Mouse (Mus musculus) ES-Bruce4 (cell line): ENCODE results near the gene Ank3. TPM values are rescaled to one million over a fixed set of nuclear protein-coding genes. Genes with fewer than 3 reads are reported as not detected.

Experiments used
- H3K27ac ChIP-seq: 2 replicates; pipeline ENCODE4 v1.5.1; 2012; ENCODE audit warnings: low read length, inconsistent platforms; ENCODE audit not compliant: insufficient read depth
- H3K27me3 ChIP-seq: 2 replicates; pipeline ENCODE4 v1.6.1; 2012; ENCODE audit warnings: mild to moderate bottlenecking, low read length, inconsistent platforms; ENCODE audit not compliant: control insufficient read depth, poor library complexity, insufficient read depth, severe bottlenecking
- H3K36me3 ChIP-seq: 2 replicates; pipeline ENCODE4 v1.6.1; 2012; ENCODE audit warnings: inconsistent platforms, mild to moderate bottlenecking, low read length, moderate library complexity; ENCODE audit not compliant: control insufficient read depth, poor library complexity, insufficient read depth, severe bottlenecking
- H3K4me1 ChIP-seq: one replicate; pipeline ENCODE4 v1.8.1; 2011; ENCODE audit warnings: low read length; ENCODE audit not compliant: control insufficient read depth, insufficient read depth
- H3K4me3 ChIP-seq: 2 replicates; pipeline ENCODE4 v1.5.1; 2011; ENCODE audit warnings: low read depth, mild to moderate bottlenecking, low read length
- H3K9ac ChIP-seq: 2 replicates; pipeline ENCODE4 v1.6.1; 2012; ENCODE audit warnings: low read depth, mild to moderate bottlenecking, inconsistent platforms; ENCODE audit not compliant: poor library complexity, severe bottlenecking
- H3K9me3 ChIP-seq: replicated peaks from 2 replicates; pipeline ENCODE4 v1.6.1; 2012; ENCODE audit warnings: mild to moderate bottlenecking, low read length, inconsistent platforms; ENCODE audit not compliant: control insufficient read depth, poor library complexity, insufficient read depth, severe bottlenecking
- CTCF ChIP-seq: IDR thresholded peaks from one replicate; pipeline ENCODE4 v1.8.1; 2011; ENCODE audit warnings: low read depth, low read length
- EP300 ChIP-seq: IDR thresholded peaks from 2 replicates; pipeline ENCODE4 v1.6.1; 2011; ENCODE audit warnings: low read depth, low read length; ENCODE audit not compliant: insufficient read depth
- POLR2A ChIP-seq: IDR thresholded peaks from one replicate; pipeline ENCODE4 v1.8.1; 2011; ENCODE audit warnings: low read length; ENCODE audit not compliant: insufficient read depth
- polyA plus RNA-seq: library from polyadenylated mRNA; stranded (reverse); fragments of >200 nt; gene quantifications from 2 replicates; pipeline ENCODE4 v1.2.4, GENCODE M21; 2011; ENCODE audit warnings: low read depth; ENCODE audit not compliant: missing spikeins, insufficient read depth, insufficient read length

The Ank3 gene
- polyA plus RNA-seq, 1 experiment = 61.0 TPM

DNA sequence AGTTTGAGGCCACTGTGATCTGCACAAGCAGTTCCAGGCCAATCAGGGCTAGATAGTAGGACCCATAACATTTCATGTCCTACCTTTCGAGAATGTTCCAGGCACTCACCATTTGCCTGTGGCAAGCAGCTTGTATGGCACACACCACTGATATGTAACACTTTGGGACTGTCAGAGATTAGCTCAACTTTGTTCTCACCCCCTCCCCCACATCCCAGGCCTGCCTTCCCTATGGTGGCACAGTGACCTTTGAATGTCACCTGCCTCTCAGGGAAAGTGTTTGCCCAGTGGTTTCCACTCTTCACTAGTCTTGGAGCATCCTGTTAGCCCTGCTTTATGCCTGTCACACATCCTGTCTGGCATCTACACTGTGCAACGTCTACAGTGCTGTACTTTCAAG, 430.2 kb downstream of the Ank3 start:
- Histone ChIP-seq H3K4me3 (no peak overlapping the region), H3K27ac (no peak overlapping the region), H3K4me1 (no peaks in the 10 kb centered on the region), H3K9ac (no peak overlapping the region), H3K9me3 (no peaks in the 10 kb centered on the region), H3K36me3 (no peaks in the 10 kb centered on the region), H3K27me3 (no peaks in the 10 kb centered on the region)
- no peak for TF ChIP-seq CTCF
- no peak for TF ChIP-seq POLR2A
- TF ChIP-seq EP300 = no peak

GRCm38 (mm10) chr10:69829236-69829635, 430.7 kb downstream of the Ank3 start:
- H3K27ac ChIP-seq = no peak overlapping the region
- H3K9ac ChIP-seq = no peak overlapping the region
- TF ChIP-seq EP300 (no peak), CTCF (no peak), POLR2A (no peak)

GRCm38 (mm10) chr10:69831568-69831967, 433.0 kb downstream of the Ank3 start:
- H3K27ac ChIP-seq = no peak overlapping the region
- no peaks in the 10 kb centered on the region for H3K36me3 ChIP-seq
- H3K9me3 ChIP-seq = no peaks in the 10 kb centered on the region
- no peaks in the 10 kb centered on the region for H3K27me3 ChIP-seq
- H3K4me1 ChIP-seq = no peaks in the 10 kb centered on the region
- no peak overlapping the region for H3K9ac ChIP-seq
- TF ChIP-seq CTCF (no peak), POLR2A (no peak), EP300 (no peak)
- no peak overlapping the region for H3K4me3 ChIP-seq

More at GRCm38 (mm10) chr10:69829236-69829635, 430.7 kb downstream of the Ank3 start:
- Histone ChIP-seq H3K4me1 (no peaks in the 10 kb centered on the region), H3K4me3 (no peak overlapping the region), H3K9me3 (no peaks in the 10 kb centered on the region), H3K27me3 (no peaks in the 10 kb centered on the region), H3K36me3 (no peaks in the 10 kb centered on the region)

GRCm38 (mm10) chr10:69832241-69832640, 433.7 kb downstream of the Ank3 start:
- no peaks in the 10 kb centered on the region for H3K27me3 ChIP-seq
- no peak overlapping the region for H3K4me3 ChIP-seq
- no peak overlapping the region for H3K27ac ChIP-seq
- no peak for TF ChIP-seq CTCF
- no peak for TF ChIP-seq POLR2A
- TF ChIP-seq EP300 = no peak
- no peaks in the 10 kb centered on the region for H3K4me1 ChIP-seq
- H3K9ac ChIP-seq = no peak overlapping the region
- no peaks in the 10 kb centered on the region for H3K36me3 ChIP-seq
- H3K9me3 ChIP-seq = no peaks in the 10 kb centered on the region

DNA sequence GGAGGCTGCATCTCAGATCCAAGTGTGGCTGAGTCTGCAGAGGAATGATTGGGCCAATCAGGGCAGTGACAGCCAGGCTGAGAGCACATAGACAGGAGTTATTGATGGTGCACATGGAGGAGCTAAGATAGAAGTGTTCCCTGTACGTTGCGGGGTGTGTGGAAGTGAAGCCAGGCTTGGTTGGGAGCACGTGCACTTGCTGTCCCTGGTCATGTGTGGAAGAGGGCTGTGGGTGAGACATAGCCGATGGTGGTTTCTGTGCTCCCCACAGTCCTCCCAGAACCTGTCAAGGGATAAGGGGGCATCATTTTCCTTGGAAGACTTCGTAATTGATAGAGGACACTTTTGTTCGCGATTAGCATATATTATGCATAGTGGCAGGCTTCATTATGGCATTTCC, 434.2 kb downstream of the Ank3 start:
- H3K9me3 ChIP-seq = no peaks in the 10 kb centered on the region
- H3K9ac ChIP-seq = no peak overlapping the region
- no peaks in the 10 kb centered on the region for H3K27me3 ChIP-seq
- TF ChIP-seq CTCF (no peak), EP300 (no peak), POLR2A (no peak)
- H3K4me1 ChIP-seq = no peaks in the 10 kb centered on the region
- H3K4me3 ChIP-seq = no peak overlapping the region
- H3K36me3 ChIP-seq = no peaks in the 10 kb centered on the region
- H3K27ac ChIP-seq = no peak overlapping the region

GRCm38 (mm10) chr10:69834700-69835099, 436.1 kb downstream of the Ank3 start:
- H3K9me3 ChIP-seq = no peaks in the 10 kb centered on the region
- H3K27ac ChIP-seq = no peak overlapping the region
- no peak overlapping the region for H3K4me3 ChIP-seq
- no peaks in the 10 kb centered on the region for H3K4me1 ChIP-seq
- H3K27me3 ChIP-seq = no peaks in the 10 kb centered on the region
- H3K9ac ChIP-seq = no peak overlapping the region
- no peak for TF ChIP-seq POLR2A
- no peak for TF ChIP-seq EP300
- no peaks in the 10 kb centered on the region for H3K36me3 ChIP-seq
